In the genomic region with DNA sequence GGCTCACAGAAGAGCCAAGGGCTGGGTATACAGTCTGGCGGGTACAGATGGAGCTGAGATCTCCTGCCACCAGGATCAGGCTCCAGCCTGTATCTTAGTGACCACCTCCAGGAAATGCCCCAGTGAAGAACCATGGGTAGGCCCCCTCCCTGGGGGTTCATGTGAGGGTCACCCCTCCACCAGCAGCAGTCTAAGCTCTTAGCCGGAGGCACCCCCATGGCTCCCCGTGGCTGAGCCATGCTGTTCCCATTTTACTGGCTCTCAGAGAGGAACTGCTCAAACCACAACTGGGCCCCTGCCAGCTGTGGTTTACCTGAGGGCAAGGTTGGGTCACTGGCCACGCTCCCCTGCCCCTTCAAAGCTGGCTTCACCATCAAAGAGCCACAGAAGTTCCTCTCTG, we compare ENCODE assay signal across 14 mouse cellular contexts. TPM values are rescaled to one million over a fixed set of nuclear protein-coding genes. Genes with fewer than 3 reads are reported as not detected.
DNase-seq lines count a peak whose midpoint lies in the region; ATAC-seq and TF ChIP-seq lines count a peak whose summit lies in the region.
"Had no signal": no experiment of that assay in that cellular context is flagged by ENCODE, and none has a peak within 500 bp of the region (broad histone marks: within the 10 kb centered on the region; RNA-seq: fewer than 3 reads in every experiment).

No protein-coding gene starts in this region.

- H3K4me1 ChIP-seq in cerebellum, adult 2 months (ENCODE audit: control insufficient read depth, insufficient read depth, low read length), result peaks cover 48% of the 10 kb centered on the region
- peaks cover 18% of the 10 kb centered on the region for H3K4me1 ChIP-seq in kidney, embryonic 16.5 days (ENCODE audit: insufficient read depth, low read length)
- H3K4me1 ChIP-seq in forebrain, embryonic 11.5 days (replicated peaks; ENCODE audit: control insufficient read depth, insufficient read depth, low read length), result no peaks in the 10 kb centered on the region; the same call in 1 of the 2 replicates

- H3K4me2 ChIP-seq in kidney, embryonic 16.5 days (replicated peaks; ENCODE audit: low read depth, low read length), result no peak overlapping the region
- no peak overlapping the region for H3K4me2 ChIP-seq in forebrain, embryonic 11.5 days (ENCODE audit: low read depth, low read length, severe bottlenecking)

- H3K27ac ChIP-seq in cerebellum, adult 2 months (ENCODE audit: insufficient read depth, low read length), result no peak overlapping the region
- peak overlapping the region; percentile 68 for H3K27ac ChIP-seq in kidney, embryonic 16.5 days (ENCODE audit: low read length)
- H3K27ac ChIP-seq in forebrain, embryonic 11.5 days (ENCODE audit: low read depth, low read length), result no peak overlapping the region
- H3K27ac ChIP-seq: forebrain, embryonic 10.5 days; heart, embryonic 10.5 days had no signal

- H3K36me3 ChIP-seq in kidney, embryonic 16.5 days (ENCODE audit: insufficient read depth, low read length), result no peaks in the 10 kb centered on the region
- H3K36me3 ChIP-seq in forebrain, embryonic 11.5 days (ENCODE audit: control insufficient read depth, insufficient read depth, low read length), result no peaks in the 10 kb centered on the region
- H3K36me3 ChIP-seq: forebrain, embryonic 10.5 days; heart, embryonic 10.5 days had no signal

- no peak for TF ChIP-seq POLR2A in cerebellum, adult 2 months (IDR thresholded peaks at IDR 0.05; ENCODE audit: borderline replicate concordance, insufficient read depth, low read length)

- no peak for TF ChIP-seq CTCF in cerebellum, adult 2 months (IDR thresholded peaks at IDR 0.05; ENCODE audit: borderline replicate concordance, insufficient read depth, low read depth, low read length)

- WGBS in cerebellum, adult 2 months, result 80% methylated on average over 4 of the region's 4 CpGs
- 71% methylated on average over 4 of the region's 4 CpGs for WGBS in kidney, embryonic 16.5 days
- 70% methylated on average over 4 of the region's 4 CpGs for WGBS in forebrain, embryonic 11.5 days

- H3K9ac ChIP-seq in kidney, embryonic 16.5 days (replicated peaks; ENCODE audit: low read length), result no peak overlapping the region
- H3K9ac ChIP-seq in forebrain, embryonic 11.5 days (ENCODE audit: low read length), result no peak overlapping the region

- H3K9me3 ChIP-seq in kidney, embryonic 16.5 days (ENCODE audit: low read length), result no peaks in the 10 kb centered on the region
- no peaks in the 10 kb centered on the region for H3K9me3 ChIP-seq in forebrain, embryonic 11.5 days (ENCODE audit: control insufficient read depth, low read length)
- H3K9me3 ChIP-seq: forebrain, embryonic 10.5 days; heart, embryonic 10.5 days had no signal

- no peak overlapping the region for H3K4me3 ChIP-seq in cerebellum, adult 2 months (replicated peaks; ENCODE audit: insufficient read depth, low read depth, low read length)
- no peak overlapping the region for H3K4me3 ChIP-seq in kidney, embryonic 16.5 days (ENCODE audit: low read length)
- H3K4me3 ChIP-seq in forebrain, embryonic 11.5 days (ENCODE audit: low read depth, low read length), result no peak overlapping the region
- H3K4me3 ChIP-seq: forebrain, embryonic 10.5 days; heart, embryonic 10.5 days; myocyte had no signal

- ATAC-seq in kidney, embryonic 16.5 days (ENCODE audit: low FRiP score, low TSS enrichment), result peak; percentile 22; the same call in 1 of the 2 replicates
- ATAC-seq in megakaryocyte, adult 5-6 weeks (ENCODE audit: poor library complexity, severe bottlenecking), result peak; percentile 80
- no peak for ATAC-seq in forebrain, embryonic 11.5 days (replicated peaks; ENCODE audit: low FRiP score)
- ATAC-seq in activated CD4-positive, CD25-positive, alpha-beta regulatory T cell, adult 4 months, result no peak

- H3K27me3 ChIP-seq in cerebellum, adult 2 months (ENCODE audit: control insufficient read depth, insufficient read depth, low read length), result no peaks in the 10 kb centered on the region
- 0 out of 2 replicates have a peak, but pooled peaks cover 4% of the 10 kb centered on the region for H3K27me3 ChIP-seq in kidney, embryonic 16.5 days (ENCODE audit: insufficient read depth, low read length)
- H3K27me3 ChIP-seq in forebrain, embryonic 11.5 days (ENCODE audit: control insufficient read depth, insufficient read depth, low read length), result no peaks in the 10 kb centered on the region

- peak; percentile 8 for DNase-seq in cerebellum, adult 9-10 months
- no peak for DNase-seq in cerebellum, adult 2 months
- DNase-seq in 416B (ENCODE audit: low read depth) (peak; percentile 63), MN1 (ENCODE audit: low spot score) (no peak)
- DNase-seq in forebrain, embryonic 11.5 days (ENCODE audit: low spot score), result no peak
- DNase-seq: cerebellum, postnatal 25 days; right cerebral cortex, postnatal 4 days had no signal

RNA-seq across cellular contexts. Expression of gene Tspan15, which starts 41.1 kb away (rescaled TPM):
- polyA plus RNA-seq in cerebellum, adult 2 months (2012; rRNA removed), result 51.2 and 55.0 TPM in 2 replicates
- 69.5 and 78.7 TPM in 2 replicates for polyA plus RNA-seq in kidney, embryonic 16.5 days (2015; fragmentation: Nextera tagmentation; extraction: Ambion mirVana)
- 0.20 and 0.80 TPM in 2 replicates for total RNA-seq in megakaryocyte, adult 5-6 weeks (2015)
- total RNA-seq in megakaryocyte, adult 5-6 weeks (2017), result 0.18 and 0.24 TPM in 2 replicates
- polyA plus RNA-seq in forebrain, embryonic 11.5 days (2014; fragmentation: Nextera tagmentation; extraction: Ambion mirVana), result 13.9 and 15.5 TPM in 2 replicates
- polyA plus RNA-seq in activated CD4-positive, CD25-positive, alpha-beta regulatory T cell, adult 4 months (2017; shearing (Covaris generic)), result under 1 TPM in 1 of 2 experiments, not detected in 1; 0.15 TPM

RNA-seq across cellular contexts. Expression of gene Fam241b, which starts 46.2 kb away (rescaled TPM):
- 71.8 and 74.2 TPM in 2 replicates for polyA plus RNA-seq in cerebellum, adult 2 months (2012; rRNA removed)
- polyA plus RNA-seq in kidney, embryonic 16.5 days (2015; fragmentation: Nextera tagmentation; extraction: Ambion mirVana), result 13.9 and 16.7 TPM in 2 replicates
- not detected in 2 replicates for total RNA-seq in megakaryocyte, adult 5-6 weeks (2015)
- total RNA-seq in megakaryocyte, adult 5-6 weeks (2017), result not detected in 2 replicates
- 8.0 and 9.3 TPM in 2 replicates for polyA plus RNA-seq in forebrain, embryonic 11.5 days (2014; fragmentation: Nextera tagmentation; extraction: Ambion mirVana)
- 1 to 10 TPM; 2.9 to 3.3 TPM for polyA plus RNA-seq in activated CD4-positive, CD25-positive, alpha-beta regulatory T cell, adult 4 months (2017; shearing (Covaris generic))

RNA-seq across cellular contexts. Expression of gene Neurog3, which starts 57.0 kb away (rescaled TPM):
- polyA plus RNA-seq in cerebellum, adult 2 months (2012; rRNA removed), result 0.13 and 0.18 TPM in 2 replicates
- not detected in 2 replicates for polyA plus RNA-seq in kidney, embryonic 16.5 days (2015; fragmentation: Nextera tagmentation; extraction: Ambion mirVana)
- total RNA-seq in megakaryocyte, adult 5-6 weeks (2015), result not detected in 2 replicates
- total RNA-seq in megakaryocyte, adult 5-6 weeks (2017), result not detected in 2 replicates
- 0.23 and 0.48 TPM in 2 replicates for polyA plus RNA-seq in forebrain, embryonic 11.5 days (2014; fragmentation: Nextera tagmentation; extraction: Ambion mirVana)
- polyA plus RNA-seq in activated CD4-positive, CD25-positive, alpha-beta regulatory T cell, adult 4 months (2017; shearing (Covaris generic)), result not detected
- polyA plus RNA-seq: heart, embryonic 10.5 days; limb, embryonic 11.5 days; myocyte had no signal

Comparison
In these comparisons a context has a peak if more than half of its experiments do, and no peak if none do; other contexts are left out.
1. DNase-seq: peak in cerebellum, adult 9-10 months (single experiment) and 416B (single experiment); none in cerebellum, adult 2 months (0 of 2), forebrain, embryonic 11.5 days (single experiment) and MN1 (single experiment).
2. ATAC-seq: peak in kidney, embryonic 16.5 days (single experiment) and megakaryocyte, adult 5-6 weeks (single experiment); none in forebrain, embryonic 11.5 days (single experiment) and activated CD4-positive, CD25-positive, alpha-beta regulatory T cell, adult 4 months (single experiment).
3. RNA of gene Tspan15, which starts 41.1 kb away (polyA plus RNA-seq): 69.5 to 78.7 TPM in kidney, embryonic 16.5 days, 51.2 to 55.0 TPM in cerebellum, adult 2 months and 13.9 to 15.5 TPM in forebrain, embryonic 11.5 days; 0.15 TPM in activated CD4-positive, CD25-positive, alpha-beta regulatory T cell, adult 4 months; every median in the first group is over 10 times any median in the second.